Mouse (Mus musculus): ENCODE results near the gene Noxo1.

DNA sequence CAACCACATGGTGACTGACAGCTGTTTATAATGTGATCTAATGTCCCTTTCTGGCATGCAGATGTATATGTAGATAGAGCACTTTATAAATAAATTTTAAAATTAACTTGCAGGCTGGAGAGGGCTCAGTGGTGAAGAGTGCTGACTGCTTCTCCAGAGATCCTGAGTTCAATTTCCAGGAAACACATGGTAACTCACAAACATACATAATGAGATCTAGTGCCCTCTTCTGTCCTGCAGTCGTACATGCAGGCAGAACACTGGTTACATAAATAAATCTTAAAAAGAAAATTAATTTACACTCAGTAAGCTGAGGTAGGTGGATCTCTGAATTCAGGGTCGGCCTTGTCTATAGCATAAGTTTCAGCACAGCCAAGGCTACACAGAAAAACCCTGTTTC, 12.6 kb downstream of the Noxo1 start:
- TF ChIP-seq CTCF (conservative IDR thresholded peaks at IDR 0.05; ENCODE audit: insufficient read depth, insufficient read length, low read depth, low read length): 0 out of 2 replicates have a peak, but pooled peaks have one; percentile 1
- no peak for TF ChIP-seq POLR2A (IDR thresholded peaks at IDR 0.05; ENCODE audit: low read depth, low read length)

Data from kidney, adult 2 months (tissue).